Mouse (Mus musculus) G1E (cell line): ENCODE measurements around the gene Ctps2.

Experiments used
- CTCF ChIP-seq: IDR thresholded peaks from 2 replicates; pipeline ENCODE4 v1.5.1; 2012; ENCODE audit warnings: low read depth, low read length, inconsistent platforms, mixed read lengths
- GATA1 ChIP-seq: IDR thresholded peaks from 2 replicates; pipeline ENCODE4 v1.6.1; 2012; ENCODE audit warnings: borderline replicate concordance, low read length, inconsistent platforms, mixed read lengths
- TAL1 ChIP-seq: conservative IDR thresholded peaks from 2 replicates; pipeline ENCODE4 v1.6.1; 2012; ENCODE audit warnings: low read depth, low read length, inconsistent platforms, mixed read lengths

DNA sequence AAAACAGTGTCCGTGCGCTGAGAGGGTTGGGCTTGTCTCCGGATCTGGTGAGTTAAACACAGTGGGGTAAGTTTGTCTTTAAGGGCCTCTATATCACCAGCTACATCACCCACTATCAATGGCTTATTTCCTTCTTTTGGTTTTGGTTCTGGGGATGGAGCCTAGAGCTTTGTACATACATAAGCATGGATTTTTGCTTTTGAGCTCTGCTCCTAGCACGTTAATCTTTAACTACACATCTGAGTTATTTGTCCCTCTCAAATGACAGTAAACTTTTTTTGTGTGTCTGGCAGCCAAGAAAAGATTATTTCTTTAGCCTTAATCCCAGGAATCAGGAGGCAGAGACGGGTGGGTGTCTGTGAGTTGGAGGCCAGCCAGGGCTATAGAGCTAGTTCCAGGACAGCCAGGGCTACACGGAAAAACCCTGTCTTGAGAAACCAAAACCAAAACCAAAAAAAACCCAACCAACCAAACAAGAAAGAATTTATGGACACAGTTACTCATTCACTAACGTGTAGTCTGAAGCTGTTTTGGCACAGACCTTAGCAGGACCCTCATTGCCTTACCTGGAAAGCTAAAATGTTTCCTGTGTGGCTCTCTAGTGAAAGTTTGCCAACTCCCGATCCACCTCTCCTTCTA is 20.6 kb downstream of the Ctps2 start:
- TF ChIP-seq CTCF (no peak), TAL1 (no peak), GATA1 (no peak)
